12 mouse cellular contexts compared by ENCODE assay signal in genomic region chr4:106959506-106960302, GRCm38 (mm10). TPM values are rescaled to one million over a fixed set of nuclear protein-coding genes. Genes with fewer than 3 reads are reported as not detected.
DNase-seq lines count a peak whose midpoint lies in the region; ATAC-seq and TF ChIP-seq lines count a peak whose summit lies in the region.
"Had no signal": no experiment of that assay in that cellular context is flagged by ENCODE, and none has a peak within 500 bp of the region (broad histone marks: within the 10 kb centered on the region; RNA-seq: fewer than 3 reads in every experiment).

No protein-coding gene starts in this region.

- peak overlapping the region; percentile 3; the same call in 1 of the 2 replicates for H3K27ac ChIP-seq in kidney, embryonic 16.5 days (ENCODE audit: low read length)
- H3K27ac ChIP-seq in kidney, embryonic 14.5 days (ENCODE audit: low read depth, low read length): no peak overlapping the region; the same call in 1 of the 2 replicates
- H3K27ac ChIP-seq in forebrain, embryonic 10.5 days: peak overlapping the region; percentile 62; the same call in 1 of the 2 replicates
- H3K27ac ChIP-seq in hindbrain, postnatal 0 days: peak overlapping the region; percentile 42; the same call in 1 of the 2 replicates
- H3K27ac ChIP-seq in neural tube, embryonic 15.5 days (replicated peaks): peak overlapping the region; percentile 18; the same call in 1 of the 2 replicates
- H3K27ac ChIP-seq in heart, adult 2 months: no peak overlapping the region
- H3K27ac ChIP-seq in heart, embryonic 10.5 days: no peak overlapping the region; the same call in 1 of the 2 replicates
- H3K27ac ChIP-seq: heart, embryonic 13.5 days; lung, embryonic 15.5 days had no signal

- H3K9me3 ChIP-seq in kidney, embryonic 16.5 days (ENCODE audit: low read length): no peaks in the 10 kb centered on the region
- no peaks in the 10 kb centered on the region for H3K9me3 ChIP-seq in kidney, embryonic 14.5 days (ENCODE audit: control insufficient read depth, low read length)
- H3K9me3 ChIP-seq in forebrain, embryonic 10.5 days: no peaks in the 10 kb centered on the region
- H3K9me3 ChIP-seq in hindbrain, postnatal 0 days (ENCODE audit: low read length): no peaks in the 10 kb centered on the region
- no peaks in the 10 kb centered on the region for H3K9me3 ChIP-seq in neural tube, embryonic 15.5 days (replicated peaks)
- H3K9me3 ChIP-seq in heart, embryonic 10.5 days: no peaks in the 10 kb centered on the region
- H3K9me3 ChIP-seq: heart, embryonic 13.5 days; lung, embryonic 15.5 days had no signal

- H3K79me2 ChIP-seq in heart, adult 2 months (replicated peaks; ENCODE audit: control insufficient read depth, insufficient read depth, low read length): no peaks in the 10 kb centered on the region; the same call in 1 of the 2 replicates

- no peaks in the 10 kb centered on the region for H3K27me3 ChIP-seq in kidney, embryonic 16.5 days (ENCODE audit: insufficient read depth, low read length)
- no peaks in the 10 kb centered on the region for H3K27me3 ChIP-seq in kidney, embryonic 14.5 days (ENCODE audit: control insufficient read depth, insufficient read depth, low read length)
- H3K27me3 ChIP-seq in forebrain, embryonic 10.5 days (ENCODE audit: poor library complexity, severe bottlenecking): no peaks in the 10 kb centered on the region
- no peaks in the 10 kb centered on the region for H3K27me3 ChIP-seq in hindbrain, postnatal 0 days (ENCODE audit: insufficient read depth, low read length)
- no peaks in the 10 kb centered on the region for H3K27me3 ChIP-seq in neural tube, embryonic 15.5 days (replicated peaks)
- no peaks in the 10 kb centered on the region for H3K27me3 ChIP-seq in heart, adult 2 months (ENCODE audit: control insufficient read depth, insufficient read depth, low read length)
- H3K27me3 ChIP-seq in heart, embryonic 10.5 days (ENCODE audit: insufficient read depth, poor library complexity, severe bottlenecking): no peaks in the 10 kb centered on the region
- H3K27me3 ChIP-seq: heart, embryonic 13.5 days; lung, embryonic 15.5 days had no signal

- intact Hi-C loops in heart, adult 2 months (cut with DNase I): no loop called here

- H3K4me3 ChIP-seq in kidney, embryonic 16.5 days (ENCODE audit: low read length): no peak overlapping the region
- H3K4me3 ChIP-seq in kidney, embryonic 14.5 days (ENCODE audit: low read length): no peak overlapping the region
- no peak overlapping the region for H3K4me3 ChIP-seq in forebrain, embryonic 10.5 days
- H3K4me3 ChIP-seq in hindbrain, postnatal 0 days (ENCODE audit: low read length): no peak overlapping the region
- H3K4me3 ChIP-seq in neural tube, embryonic 15.5 days (replicated peaks): no peak overlapping the region
- H3K4me3 ChIP-seq in heart, adult 2 months: no peak overlapping the region
- H3K4me3 ChIP-seq in heart, embryonic 10.5 days: no peak overlapping the region
- H3K4me3 ChIP-seq: heart, embryonic 13.5 days; lung, embryonic 15.5 days had no signal

- H3K4me2 ChIP-seq in kidney, embryonic 16.5 days (replicated peaks; ENCODE audit: low read depth, low read length): no peak overlapping the region
- H3K4me2 ChIP-seq in kidney, embryonic 14.5 days (replicated peaks; ENCODE audit: low read depth, low read length): no peak overlapping the region
- no peak overlapping the region for H3K4me2 ChIP-seq in hindbrain, postnatal 0 days (ENCODE audit: low read depth, low read length)
- H3K4me2 ChIP-seq in neural tube, embryonic 15.5 days: no peak overlapping the region
- H3K4me2 ChIP-seq: heart, embryonic 13.5 days; lung, embryonic 15.5 days had no signal

- no peak overlapping the region for H3K9ac ChIP-seq in kidney, embryonic 16.5 days (replicated peaks; ENCODE audit: low read length)
- H3K9ac ChIP-seq in kidney, embryonic 14.5 days (ENCODE audit: low read depth, low read length): no peak overlapping the region
- H3K9ac ChIP-seq in hindbrain, postnatal 0 days (replicated peaks; ENCODE audit: low read length): no peak overlapping the region
- no peak overlapping the region for H3K9ac ChIP-seq in neural tube, embryonic 15.5 days (replicated peaks)
- no peak overlapping the region for H3K9ac ChIP-seq in heart, adult 2 months (ENCODE audit: low read depth, low read length)
- H3K9ac ChIP-seq: heart, embryonic 13.5 days; lung, embryonic 15.5 days had no signal

- TF ChIP-seq POLR2A in heart, adult 2 months (IDR thresholded peaks at IDR 0.05; ENCODE audit: insufficient read depth, low read depth, low read length): no peak

- TF ChIP-seq CTCF in hindbrain, postnatal 0 days (IDR thresholded peaks at IDR 0.05; ENCODE audit: low read depth): no peak
- TF ChIP-seq CTCF in heart, adult 2 months (IDR thresholded peaks at IDR 0.05): no peak

- no peak for ATAC-seq in kidney, embryonic 16.5 days (ENCODE audit: low FRiP score, low TSS enrichment)
- no peak for ATAC-seq in kidney, embryonic 14.5 days (ENCODE audit: low FRiP score, low TSS enrichment)
- ATAC-seq in hindbrain, postnatal 0 days: no peak
- no peak for ATAC-seq in neural tube, embryonic 15.5 days (ENCODE audit: low FRiP score)

- 42% methylated on average over 12 of the region's 12 CpGs for WGBS in kidney, embryonic 16.5 days
- 45% methylated on average over 12 of the region's 12 CpGs for WGBS in kidney, embryonic 14.5 days
- WGBS in forebrain, embryonic 10.5 days: 74% methylated on average over 12 of the region's 12 CpGs
- 57% methylated on average over 12 of the region's 12 CpGs for WGBS in hindbrain, postnatal 0 days
- WGBS in neural tube, embryonic 15.5 days: 36% methylated on average over 12 of the region's 12 CpGs
- 80% methylated on average over 12 of the region's 12 CpGs for WGBS in heart, adult 2 months
- 84% methylated on average over 12 of the region's 12 CpGs for WGBS in heart, embryonic 10.5 days

- no peak for DNase-seq in forebrain, embryonic 10.5 days (ENCODE audit: extremely low spot score, low spot score)
- peak; percentile 46 for DNase-seq in hindbrain, postnatal 0 days (ENCODE audit: low spot score)
- DNase-seq in heart, adult 2 months: no peak
- no peak for DNase-seq in testis, postnatal 14 days (ENCODE audit: low spot score)
- DNase-seq in heart, embryonic 10.5 days (ENCODE audit: low spot score): no peak
- DNase-seq: embryo, embryonic 11 days; kidney, adult 2 months had no signal

- no peak for TF ChIP-seq EP300 in heart, adult 2 months (IDR thresholded peaks at IDR 0.05; ENCODE audit: insufficient read depth, low read depth, low read length)

- H3K36me3 ChIP-seq in kidney, embryonic 16.5 days (ENCODE audit: insufficient read depth, low read length): no peaks in the 10 kb centered on the region
- peaks cover 3% of the 10 kb centered on the region; the same call in 1 of the 2 replicates for H3K36me3 ChIP-seq in kidney, embryonic 14.5 days (ENCODE audit: control insufficient read depth, insufficient read depth, low read length)
- H3K36me3 ChIP-seq in forebrain, embryonic 10.5 days (replicated peaks): peaks cover 67% of the 10 kb centered on the region
- H3K36me3 ChIP-seq in hindbrain, postnatal 0 days (ENCODE audit: insufficient read depth, low read length): no peaks in the 10 kb centered on the region
- H3K36me3 ChIP-seq in neural tube, embryonic 15.5 days: no peaks in the 10 kb centered on the region
- H3K36me3 ChIP-seq in heart, adult 2 months (ENCODE audit: control insufficient read depth, insufficient read depth, low read length): no peaks in the 10 kb centered on the region
- peaks cover 17% of the 10 kb centered on the region for H3K36me3 ChIP-seq in heart, embryonic 10.5 days
- H3K36me3 ChIP-seq: heart, embryonic 13.5 days; lung, embryonic 15.5 days had no signal

- H3K4me1 ChIP-seq in kidney, embryonic 16.5 days (ENCODE audit: insufficient read depth, low read length): peaks cover 58% of the 10 kb centered on the region
- H3K4me1 ChIP-seq in kidney, embryonic 14.5 days (ENCODE audit: control insufficient read depth, insufficient read depth, low read length): peaks cover 63% of the 10 kb centered on the region
- peaks cover 95% of the 10 kb centered on the region for H3K4me1 ChIP-seq in forebrain, embryonic 10.5 days
- H3K4me1 ChIP-seq in hindbrain, postnatal 0 days (ENCODE audit: insufficient read depth, low read length): peaks cover 44% of the 10 kb centered on the region
- H3K4me1 ChIP-seq in neural tube, embryonic 15.5 days: peaks cover 78% of the 10 kb centered on the region
- H3K4me1 ChIP-seq in heart, adult 2 months (ENCODE audit: control insufficient read depth, insufficient read depth, low read length): peaks cover 6% of the 10 kb centered on the region
- peaks cover 73% of the 10 kb centered on the region for H3K4me1 ChIP-seq in heart, embryonic 10.5 days

RNA-seq across cellular contexts. Expression of gene Ssbp3, which starts 49.2 kb away (rescaled TPM):
- polyA plus RNA-seq in kidney, embryonic 16.5 days (2015; fragmentation: Nextera tagmentation; extraction: Ambion mirVana): 66.4 and 79.4 TPM in 2 replicates
- 81.5 and 118 TPM in 2 replicates for polyA plus RNA-seq in kidney, embryonic 14.5 days (2014; fragmentation: Nextera tagmentation; extraction: Ambion mirVana)
- 128 and 134 TPM in 2 replicates for polyA plus RNA-seq in forebrain, embryonic 10.5 days (2016; fragmentation: Nextera tagmentation; extraction: Ambion mirVana)
- total RNA-seq in hindbrain, postnatal 0 days (2014; rRNA removed): 155 and 156 TPM in 2 replicates
- 102 and 108 TPM in 2 replicates for polyA plus RNA-seq in hindbrain, postnatal 0 days (2015; fragmentation: Nextera tagmentation; extraction: Ambion mirVana)
- polyA plus RNA-seq in neural tube, embryonic 15.5 days (2015; fragmentation: Nextera tagmentation; extraction: Ambion mirVana): 118 and 130 TPM in 2 replicates
- total RNA-seq in heart, adult 2 months (2021): 10 to 100 TPM; 37.3 to 39.0 TPM
- polyA plus RNA-seq in heart, adult 2 months (2012; rRNA removed): 26.1 and 26.6 TPM in 2 replicates
- 69.6 and 139 TPM in 2 replicates for polyA plus RNA-seq in heart, embryonic 10.5 days (2016; fragmentation: Nextera tagmentation; extraction: Ambion mirVana)

Comparison
In these comparisons a context has a peak if more than half of its experiments do, and no peak if none do; other contexts are left out.
1. H3K27ac ChIP-seq: peak in kidney, embryonic 16.5 days (single experiment), forebrain, embryonic 10.5 days (single experiment), hindbrain, postnatal 0 days (single experiment) and neural tube, embryonic 15.5 days (single experiment); none in kidney, embryonic 14.5 days (single experiment), heart, adult 2 months (single experiment) and heart, embryonic 10.5 days (single experiment).